Mouse (Mus musculus): ENCODE results near the gene Csf2rb.

Gene Csf2rb

DNA sequence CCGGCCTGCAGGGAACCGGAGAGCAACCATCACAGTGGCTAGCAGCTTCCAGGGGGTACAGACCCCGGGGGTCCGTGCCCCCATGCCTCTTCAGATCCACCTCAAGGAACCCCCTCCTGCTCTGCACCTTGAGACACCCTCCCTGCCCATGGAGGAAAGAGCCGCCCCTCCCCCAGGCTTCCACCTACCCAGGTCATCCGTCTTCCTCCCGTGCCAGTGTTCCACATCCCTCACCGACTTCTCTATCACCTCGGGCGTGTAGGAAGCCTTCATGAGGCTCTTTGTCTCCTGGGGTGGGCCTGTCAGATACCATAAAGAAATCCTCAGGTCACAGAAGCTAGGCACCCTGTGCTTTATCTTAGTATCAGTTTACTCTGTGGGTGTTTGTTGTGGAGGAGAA lies 53.0 kb downstream of the Csf2rb start:
- no peak for DNase-seq (ENCODE audit: low spot score)

DNA sequence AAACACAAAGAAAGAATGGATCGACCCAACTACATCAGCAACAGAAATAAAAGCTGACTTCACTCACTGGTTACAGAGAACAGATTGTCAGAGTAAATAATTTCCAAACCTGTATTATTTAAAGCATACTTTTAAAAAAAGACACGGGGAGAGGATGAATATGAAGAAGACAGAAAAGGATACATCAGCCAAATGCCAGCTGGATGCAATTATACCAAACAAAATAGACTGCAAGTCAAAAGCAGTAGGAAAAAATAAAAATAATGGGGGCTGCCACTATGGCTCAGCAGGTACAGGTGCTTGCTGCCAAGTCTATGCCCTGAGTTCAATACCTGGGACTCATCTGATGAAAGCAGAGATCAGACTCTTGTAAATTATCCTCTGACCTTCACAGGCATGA lies 54.7 kb downstream of the Csf2rb start:
- DNase-seq (ENCODE audit: low spot score): no peak

DNA sequence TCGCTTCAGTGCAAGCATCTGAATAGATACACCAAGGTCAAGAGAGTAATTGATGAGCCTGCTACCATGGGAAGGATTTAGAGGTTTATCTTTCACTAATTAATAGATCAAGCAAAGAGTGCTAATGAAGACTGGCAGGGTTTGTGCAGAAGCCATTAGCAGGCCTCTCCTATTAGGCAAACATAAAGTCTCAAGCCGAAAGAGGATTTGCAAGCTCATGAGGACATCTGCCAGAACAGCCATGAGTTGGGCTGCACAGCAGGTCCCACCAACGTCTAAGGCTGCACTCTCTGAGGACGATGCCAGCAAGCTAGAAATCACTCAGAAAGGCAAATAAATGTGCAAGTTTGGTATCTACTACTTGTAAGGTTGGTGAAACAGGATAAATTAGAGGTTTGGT lies 55.2 kb downstream of the Csf2rb start:
- DNase-seq (ENCODE audit: low spot score): no peak

DNA sequence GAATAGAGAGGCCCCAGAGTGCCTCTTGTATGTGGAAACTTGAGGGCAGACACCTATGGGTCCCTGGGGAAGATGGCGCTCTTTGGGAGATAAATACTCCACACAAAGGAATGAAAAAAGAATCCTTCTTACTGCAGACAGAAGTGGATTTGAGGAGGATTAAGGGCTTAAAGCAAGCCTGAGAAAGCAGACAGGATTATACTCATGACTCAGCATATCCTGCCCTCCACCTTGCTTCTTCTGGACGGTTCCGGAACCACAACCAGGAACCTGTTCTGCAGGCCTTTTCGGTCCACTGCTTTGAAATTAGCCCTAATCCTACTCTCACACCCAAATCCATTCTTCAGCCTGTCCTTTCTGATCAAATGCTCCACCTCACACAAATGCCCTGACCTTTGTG lies 56.6 kb downstream of the Csf2rb start:
- DNase-seq (ENCODE audit: low spot score): no peak

DNA sequence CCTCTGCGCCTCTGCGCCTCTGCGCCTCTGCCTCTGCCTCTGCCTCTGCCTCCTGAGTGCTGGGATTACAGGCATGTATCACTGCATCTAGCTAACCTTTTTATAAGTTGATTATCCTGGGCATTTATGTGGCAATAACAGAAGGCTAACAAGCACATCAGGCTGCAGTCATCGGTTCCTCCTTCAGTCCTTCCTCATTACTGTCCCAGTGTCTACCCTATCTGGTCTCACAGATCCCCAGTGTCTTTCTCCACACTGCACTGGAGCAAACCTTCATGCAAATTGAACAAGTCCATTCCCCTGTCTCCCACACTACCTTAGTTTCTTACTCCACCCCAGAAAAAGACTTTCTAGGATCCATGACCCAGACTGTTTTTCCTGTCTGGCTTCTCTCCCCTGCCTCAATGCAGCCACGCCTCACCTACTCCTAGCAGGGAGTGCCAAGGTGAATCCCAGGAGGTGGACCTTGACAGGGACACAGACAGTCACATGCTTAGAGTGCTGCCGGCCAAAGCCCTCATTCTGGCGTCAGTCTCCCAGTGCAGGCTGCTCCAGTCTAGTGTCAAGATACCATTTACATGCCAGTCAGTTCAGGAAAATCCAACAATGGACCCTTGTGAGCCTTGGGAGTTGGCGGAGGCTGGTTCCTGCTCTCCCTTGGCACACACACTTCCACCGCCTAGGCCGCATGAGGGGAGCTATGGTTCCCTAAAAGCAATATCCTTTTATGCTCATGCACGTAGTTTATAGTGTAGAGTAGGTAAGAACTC lies 58.1 kb downstream of the Csf2rb start:
- no peak for DNase-seq (ENCODE audit: low spot score)

DNA sequence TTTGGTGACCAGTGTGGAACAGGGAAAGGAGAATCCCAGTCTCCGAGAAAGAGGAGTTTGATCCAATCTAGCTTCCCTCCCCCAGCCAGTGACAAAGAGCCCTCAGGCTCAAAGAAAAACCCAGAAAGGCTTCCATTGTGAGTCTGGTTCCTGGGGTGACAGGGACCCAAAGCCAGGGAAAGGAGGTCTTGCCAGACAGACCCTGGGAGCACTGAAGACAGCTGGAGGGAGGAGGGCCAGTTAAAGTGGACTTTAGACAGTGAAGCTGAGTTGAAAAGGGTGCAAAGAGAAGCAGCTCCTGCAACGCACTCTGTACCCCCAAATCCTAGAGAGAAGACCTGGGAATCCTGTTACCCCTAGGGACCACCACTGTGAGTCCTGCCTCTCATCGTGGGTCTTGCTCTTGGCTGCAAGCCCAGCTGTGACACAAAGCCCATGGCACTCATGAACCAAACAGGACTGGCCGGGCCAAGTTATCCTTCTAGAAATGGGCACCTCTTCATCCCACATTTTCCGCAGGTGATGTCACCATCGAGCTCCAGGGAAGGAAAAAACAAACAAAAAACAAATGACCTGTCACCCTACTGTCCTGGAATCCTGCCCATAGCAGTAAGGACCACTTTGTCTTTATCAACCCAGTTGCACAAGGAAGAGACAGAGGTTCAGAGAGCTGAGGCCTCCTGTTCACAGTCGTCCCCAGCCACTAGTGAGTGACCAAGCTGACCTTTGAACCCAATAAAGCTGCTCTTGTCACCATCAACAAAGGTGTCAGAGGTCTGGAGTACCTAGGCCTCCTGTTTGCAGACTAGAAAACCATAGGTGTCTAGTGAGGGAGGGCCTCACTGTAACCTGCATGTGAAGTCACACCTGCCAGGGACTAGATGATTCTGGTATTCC lies 58.9 kb downstream of the Csf2rb start:
- DNase-seq (ENCODE audit: low spot score): no peak

DNA sequence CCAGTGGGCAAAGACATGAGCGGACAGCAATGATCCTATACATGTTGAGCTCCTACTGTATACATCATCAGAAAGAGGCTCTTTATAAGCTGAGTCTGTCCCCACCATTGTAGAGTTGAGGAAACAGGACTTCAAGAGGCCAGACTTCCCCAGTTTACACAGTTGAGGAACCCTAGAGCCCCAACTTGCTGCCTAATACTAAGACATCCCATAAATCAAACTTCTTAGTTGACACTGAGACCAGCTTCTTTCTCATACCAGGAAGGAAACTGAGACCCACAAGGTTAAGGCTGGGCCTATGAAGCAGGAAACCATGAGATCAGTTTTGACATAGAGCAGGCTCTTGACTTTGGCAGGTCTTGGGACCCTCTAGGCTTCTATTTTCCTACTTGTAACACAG lies 60.0 kb downstream of the Csf2rb start:
- DNase-seq (ENCODE audit: low spot score): no peak

DNA sequence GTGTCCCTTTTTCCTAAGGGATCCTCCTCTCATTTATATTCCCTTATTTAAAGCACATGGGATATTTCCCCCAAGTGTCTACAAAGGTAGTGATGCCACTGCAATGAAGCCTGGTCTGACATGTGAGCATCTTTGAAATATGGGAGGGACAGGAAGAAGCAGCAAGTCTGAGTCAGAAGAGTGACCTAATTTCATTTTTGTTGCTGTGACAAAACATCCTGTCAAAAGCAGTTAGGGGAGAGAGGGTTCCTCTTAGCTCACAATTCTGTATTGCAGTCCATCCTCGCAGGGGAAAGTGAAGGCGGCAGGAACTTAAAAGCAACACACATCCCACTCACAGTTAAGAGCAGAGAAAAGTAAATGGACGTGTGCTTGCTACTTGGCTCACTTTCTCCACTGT lies 65.3 kb downstream of the Csf2rb start:
- no peak for DNase-seq (ENCODE audit: low spot score)

DNA sequence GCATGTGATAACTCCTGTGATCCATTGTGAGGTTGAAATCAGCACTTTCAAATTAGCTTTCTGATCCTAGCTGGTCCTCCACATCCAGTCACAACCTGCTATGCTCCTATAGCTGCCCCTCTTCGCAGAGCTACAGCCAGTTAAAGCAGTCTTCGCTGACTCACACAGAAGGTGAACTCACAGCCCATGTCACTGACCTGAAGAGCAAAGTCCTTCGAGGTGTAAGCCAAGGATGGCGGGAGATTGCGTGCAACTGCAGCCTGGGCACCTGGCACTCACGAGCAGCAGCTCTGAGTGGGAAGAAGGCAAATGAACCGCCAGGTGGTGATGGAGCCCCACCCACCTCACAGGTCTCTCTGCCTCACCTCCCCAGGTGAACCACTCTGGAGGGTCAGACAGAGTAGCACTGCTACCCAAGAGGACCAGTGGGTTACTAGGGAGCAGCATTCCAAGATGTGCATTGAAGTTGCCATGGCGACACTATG lies 70.0 kb downstream of the Csf2rb start, which contains the start of gene Tex33:
TSS of gene Tex33 (minus strand) at position 435 of the 485 bp plus-strand sequence.
- no peak for DNase-seq (ENCODE audit: low spot score)

DNA sequence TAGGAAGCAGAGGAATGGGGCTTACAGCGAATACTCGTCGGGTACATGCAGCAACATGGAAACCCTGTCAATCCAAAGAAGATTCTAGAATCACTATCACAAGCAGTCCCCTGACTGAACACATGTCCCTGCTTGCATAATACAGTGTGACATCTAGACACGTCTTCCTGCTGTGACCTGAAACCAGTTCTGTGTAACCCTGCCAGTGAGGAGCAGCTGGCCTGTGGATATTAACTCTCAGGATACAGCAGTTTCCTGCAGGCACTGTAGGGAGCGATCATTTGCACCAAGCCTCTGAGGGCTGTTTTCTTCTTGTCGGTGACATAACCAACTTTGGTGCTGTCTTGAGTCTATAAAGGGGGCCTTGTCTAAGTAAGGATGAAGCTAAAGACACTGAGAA lies 75.8 kb downstream of the Csf2rb start:
- no peak for DNase-seq (ENCODE audit: low spot score)

DNA sequence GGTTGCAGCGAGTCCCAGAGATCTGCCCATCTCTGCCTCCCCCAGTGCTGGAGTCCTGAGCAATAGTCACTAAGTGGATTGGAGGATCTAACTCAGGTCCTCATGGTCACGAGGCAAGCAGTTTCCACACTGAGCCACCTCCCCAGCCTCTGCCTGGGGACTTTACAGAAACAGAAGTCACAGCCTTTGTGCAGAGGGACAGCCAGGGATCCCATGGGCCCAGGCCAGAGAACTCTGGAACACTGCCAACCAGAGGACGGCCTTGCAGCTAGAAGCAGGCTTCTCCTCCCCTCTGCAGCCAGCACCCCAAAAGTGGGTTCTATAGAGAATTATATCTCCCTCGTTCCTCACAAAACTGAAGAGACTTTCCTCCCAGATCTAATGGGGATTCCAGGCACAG lies 76.4 kb downstream of the Csf2rb start:
- DNase-seq (ENCODE audit: low spot score): peak; percentile 64

DNA sequence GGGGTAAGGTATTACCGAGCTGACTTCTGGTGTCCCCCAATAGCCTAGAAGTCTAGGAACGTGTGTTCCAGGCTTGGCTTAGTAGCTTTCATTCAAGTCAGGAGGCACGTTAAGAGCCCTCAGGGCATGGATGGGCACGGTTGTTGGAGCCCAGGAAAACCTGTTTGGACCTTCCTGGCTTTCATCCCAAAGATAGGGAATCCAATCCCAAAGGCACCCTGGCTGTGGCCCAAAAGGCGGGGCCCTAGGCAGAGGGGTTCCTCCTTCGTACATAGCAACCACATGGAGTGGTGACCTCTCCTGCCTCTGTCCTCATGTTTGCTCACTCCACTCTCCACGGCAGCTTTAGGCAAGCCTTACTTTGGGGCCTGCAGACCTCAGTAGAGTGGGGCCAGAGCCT lies 76.9 kb downstream of the Csf2rb start:
- DNase-seq (ENCODE audit: low spot score): peak; percentile 54

DNA sequence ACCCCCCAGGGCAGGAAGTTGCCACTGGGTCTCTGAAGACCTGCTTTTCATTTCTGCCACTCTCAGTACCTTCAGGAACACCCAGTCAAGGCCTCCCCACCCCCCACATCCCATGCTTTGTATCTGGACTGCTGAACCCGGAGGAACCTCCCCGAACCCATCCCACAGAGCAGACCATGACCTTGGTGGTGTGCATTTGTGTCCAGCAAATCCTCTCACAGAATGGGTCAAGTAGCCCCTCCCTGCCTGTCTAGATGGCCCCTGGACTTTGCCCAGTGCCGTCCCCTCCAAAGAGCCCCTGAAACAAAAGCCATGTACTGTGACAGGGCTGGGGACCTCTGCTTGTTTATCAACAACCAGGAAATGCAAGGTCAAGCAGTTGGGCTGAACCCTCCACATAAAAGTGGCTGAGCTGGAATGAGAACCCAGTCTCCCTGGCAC lies 77.8 kb downstream of the Csf2rb start:
- peak; percentile 88 for DNase-seq (ENCODE audit: low spot score)

Measured in ovary, adult 18-20 months (tissue).